In genomic region chr10:81427327-81427726, GRCm38 (mm10) we compare ENCODE assay signal across 1 mouse cellular context.
TF ChIP-seq lines count a peak whose summit lies in the region.

No protein-coding gene starts in this region.

TF ChIP-seq in CH12.LX, 34 proteins besides CTCF, POLR2A, EP300 and RAD21:
- TF ChIP-seq E2F4 (IDR thresholded peaks at IDR 0.05; ENCODE audit: insufficient replicate concordance, low read depth, low read length) (no peak), MAX (IDR thresholded peaks at IDR 0.05; ENCODE audit: low read length) (no peak), ZKSCAN1 (IDR thresholded peaks at IDR 0.05; ENCODE audit: borderline replicate concordance, low read depth, low read length) (no peak), HCFC1 (IDR thresholded peaks at IDR 0.05; ENCODE audit: low read depth, low read length) (no peak), CHD1 (IDR thresholded peaks at IDR 0.05; ENCODE audit: low read depth, low read length) (no peak)
